Mouse (Mus musculus) neural tube, embryonic 10.5 days (tissue): ENCODE data around the gene Zbtb4.

ENCODE experiments used
- DNase-seq: peaks from one replicate; pipeline ENCODE4 v3.0.0-alpha.2; 2017; ENCODE audit warnings: low spot score; ENCODE audit errors: extremely low spot score

Zbtb4 gene

GRCm38 (mm10) chr11:69763551-69763950 lies 2.2 kb upstream of the Zbtb4 start:
- no peak for DNase-seq

- DNase-seq, result peak; percentile 58
Measured at GRCm38 (mm10) chr11:69766126-69766609, 456 bp downstream of the Zbtb4 start.

DNA sequence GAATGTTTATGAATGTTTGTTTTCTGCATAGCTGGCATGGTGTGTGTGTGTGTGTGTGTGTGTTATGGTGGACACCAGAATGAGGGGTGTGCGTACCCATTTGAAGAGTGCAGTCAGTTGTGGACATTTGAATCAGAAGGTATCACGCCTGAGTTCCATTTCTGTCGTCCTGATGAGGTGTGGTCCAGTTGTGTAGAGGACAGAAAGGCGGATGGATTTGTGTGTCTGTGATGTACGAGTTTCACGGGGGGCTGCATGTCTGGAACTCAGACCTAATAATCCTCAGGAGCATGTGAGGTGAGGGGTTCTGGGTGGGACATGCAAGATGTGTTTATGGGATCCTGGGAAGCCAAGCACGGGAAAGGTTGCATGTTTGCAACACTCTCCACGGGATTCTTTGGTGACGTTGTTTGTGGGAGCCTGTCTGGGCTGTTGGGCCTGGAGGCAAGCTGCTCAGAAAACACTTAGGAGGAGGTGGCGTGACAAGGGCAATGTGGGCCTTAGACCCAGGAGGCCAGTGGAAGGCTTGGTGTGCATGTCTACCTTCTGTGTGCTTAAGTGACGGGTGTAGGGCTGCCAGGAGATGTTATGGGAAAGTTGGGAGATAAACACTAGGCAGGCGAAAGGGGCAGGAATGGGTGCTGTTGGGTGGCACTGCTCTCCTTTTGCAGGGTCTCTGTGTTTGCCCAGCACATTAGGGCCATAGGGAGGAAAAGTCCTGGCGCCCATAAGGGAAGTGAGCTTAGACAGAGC lies 1.3 kb downstream of the Zbtb4 start:
- DNase-seq, result no peak

- DNase-seq, result no peak
Measured at GRCm38 (mm10) chr11:69767625-69767909, 1.9 kb downstream of the Zbtb4 start.

DNA sequence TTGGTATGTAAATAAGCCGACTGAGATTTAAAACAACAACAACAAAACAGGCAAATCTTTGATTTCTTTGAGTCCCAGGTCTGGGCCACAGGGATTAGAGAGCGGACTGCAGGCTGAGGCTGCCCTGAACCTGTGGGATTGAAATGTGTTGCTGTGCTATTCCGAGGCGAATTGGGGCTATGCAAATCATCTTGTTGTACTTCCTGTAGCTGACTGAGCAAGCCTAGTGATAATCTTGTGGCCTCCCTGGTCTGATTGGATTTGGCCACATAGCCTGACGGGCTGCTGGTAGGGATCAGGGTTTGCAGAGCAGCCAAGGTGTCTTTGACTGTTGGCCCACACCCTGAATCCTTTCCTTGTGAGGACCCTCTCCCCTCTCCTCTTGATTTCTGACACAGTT lies 9.2 kb downstream of the Zbtb4 start:
- no peak for DNase-seq

DNA sequence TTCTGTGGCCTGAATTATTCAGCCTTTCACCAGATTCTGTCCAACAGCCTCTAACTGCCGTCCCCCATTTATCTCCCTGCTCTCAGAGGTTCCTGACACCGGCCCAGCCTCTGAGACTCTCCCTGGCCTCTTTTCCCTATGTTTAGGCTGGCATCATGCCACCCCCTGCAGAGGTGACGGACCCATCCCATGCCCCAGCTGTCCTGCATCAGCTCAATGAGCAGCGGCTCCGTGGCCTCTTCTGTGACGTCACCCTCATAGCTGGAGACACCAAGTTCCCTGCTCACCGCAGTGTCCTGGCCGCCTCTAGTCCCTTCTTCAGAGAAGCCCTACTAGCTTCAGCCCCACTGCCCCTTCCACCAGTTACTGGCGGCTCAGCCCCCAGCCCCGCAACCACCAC lies 10.0 kb downstream of the Zbtb4 start:
- no peak for DNase-seq

DNA sequence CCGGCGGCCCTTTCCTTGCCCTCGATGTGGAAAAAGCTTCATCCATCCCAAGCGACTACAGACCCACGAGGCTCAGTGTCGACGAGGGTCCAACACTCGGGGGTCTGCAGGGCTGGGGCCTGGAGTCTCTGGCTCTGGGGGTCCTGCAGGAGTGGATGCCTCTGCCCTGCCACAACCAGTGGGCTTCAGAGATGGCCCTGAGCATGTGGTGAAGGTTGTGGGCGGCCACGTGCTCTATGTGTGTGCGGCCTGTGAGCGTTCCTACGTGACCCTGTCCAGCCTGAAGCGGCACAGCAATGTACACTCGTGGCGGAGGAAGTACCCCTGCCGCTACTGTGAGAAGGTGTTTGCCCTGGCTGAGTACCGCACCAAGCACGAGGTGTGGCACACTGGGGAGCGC lies 10.8 kb downstream of the Zbtb4 start:
- DNase-seq, result no peak

GRCm38 (mm10) chr11:69777504-69778257 lies 12.0 kb downstream of the Zbtb4 start:
- no peak for DNase-seq

DNA sequence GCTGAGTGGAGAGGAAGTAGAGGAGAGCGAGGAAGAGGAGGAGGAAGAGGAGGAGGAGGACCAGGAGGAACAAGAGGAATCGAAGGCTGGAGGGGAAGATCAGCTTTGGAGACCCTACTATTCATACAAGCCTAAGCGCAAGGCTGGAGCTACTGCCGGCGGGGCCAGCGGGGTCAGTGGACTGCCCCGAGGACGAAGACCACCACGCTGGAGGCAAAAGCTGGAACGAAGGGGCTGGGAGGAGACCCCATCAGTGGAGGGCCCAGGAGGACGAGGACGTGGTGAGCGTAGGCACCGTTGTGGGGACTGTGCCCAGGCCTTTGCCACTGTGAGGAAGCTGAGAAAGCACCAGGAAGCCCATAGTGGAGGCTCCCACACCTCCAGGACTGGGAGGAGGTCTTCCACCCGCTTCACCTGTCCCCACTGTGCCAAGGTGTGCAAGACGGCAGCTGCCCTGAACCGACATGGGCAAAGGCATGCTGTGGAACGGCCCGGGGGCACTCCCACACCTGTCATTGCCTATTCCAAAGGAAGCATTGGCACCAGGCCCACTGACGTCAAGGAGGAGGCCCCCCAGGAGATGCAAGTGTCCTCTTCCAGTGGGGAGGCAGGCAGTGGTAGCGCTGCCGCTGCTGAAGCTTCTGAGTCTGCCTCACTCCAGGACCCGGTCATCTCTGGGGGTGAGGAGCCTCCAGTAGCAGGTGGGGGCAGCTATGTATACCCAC lies 12.7 kb downstream of the Zbtb4 start:
- no peak for DNase-seq

- no peak for DNase-seq
Measured at GRCm38 (mm10) chr11:69778985-69779384, 13.3 kb downstream of the Zbtb4 start.

GRCm38 (mm10) chr11:69781828-69782227 lies 16.1 kb downstream of the Zbtb4 start:
- no peak for DNase-seq

GRCm38 (mm10) chr11:69784793-69785272 lies 19.1 kb downstream of the Zbtb4 start:
- no peak for DNase-seq

DNA sequence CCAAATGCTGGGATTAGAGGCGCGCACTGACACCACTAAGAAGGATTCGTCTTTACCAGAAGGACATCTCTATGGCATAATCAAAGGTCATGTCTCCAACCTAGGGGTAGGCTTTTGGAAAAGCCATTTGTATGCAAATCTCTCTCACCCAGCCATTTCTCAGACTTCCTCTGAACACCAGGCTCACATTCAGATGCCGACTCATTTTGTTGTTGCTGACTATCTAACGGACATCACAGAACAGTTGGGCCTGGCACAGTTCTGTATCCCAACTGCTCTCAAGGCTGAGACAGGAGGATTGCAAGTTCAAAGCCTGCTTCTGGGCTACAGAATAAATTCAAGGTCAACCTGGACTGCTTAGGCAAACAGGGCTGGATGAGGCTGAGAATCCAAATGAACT lies 21.6 kb downstream of the Zbtb4 start:
- DNase-seq, result no peak

DNA sequence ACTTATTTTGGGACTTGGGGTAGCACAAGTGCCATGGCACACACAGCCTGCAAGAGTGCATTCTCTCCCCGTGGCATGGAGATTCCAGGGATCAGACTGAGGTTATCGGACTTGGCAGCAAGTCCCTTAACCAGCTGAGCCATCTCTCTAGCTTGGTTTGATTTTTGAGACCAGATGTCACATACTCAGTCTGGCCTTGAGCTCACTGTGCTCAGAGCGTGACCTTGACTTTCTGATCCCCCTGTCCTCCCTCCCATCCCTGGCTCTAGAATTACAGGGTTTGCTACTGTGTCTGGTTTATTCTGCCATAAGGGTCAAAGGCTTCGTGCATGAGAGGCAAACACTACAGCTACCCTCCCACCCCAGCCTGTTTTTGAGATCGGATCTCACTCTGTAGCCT lies 23.7 kb downstream of the Zbtb4 start:
- no peak for DNase-seq

DNA sequence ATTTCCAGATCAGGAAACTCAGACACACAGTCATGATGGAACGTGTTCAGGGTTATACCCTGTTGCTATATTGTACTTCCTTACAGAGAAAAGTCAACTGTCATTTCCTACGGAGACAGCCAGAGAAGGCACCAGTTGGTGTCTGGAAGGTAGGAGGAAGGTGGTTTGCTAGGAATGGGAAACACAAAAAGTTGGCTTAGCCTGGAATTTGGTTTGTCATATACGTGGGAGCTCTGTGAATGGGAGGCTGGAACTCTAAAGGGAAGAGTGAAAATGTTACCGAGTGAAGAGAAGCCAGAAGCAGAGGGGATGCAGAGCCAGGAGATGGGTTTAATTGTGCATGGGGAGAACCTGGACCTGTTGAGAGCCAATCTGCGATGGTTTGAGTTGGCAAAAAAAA lies 25.7 kb downstream of the Zbtb4 start:
- DNase-seq, result no peak

DNA sequence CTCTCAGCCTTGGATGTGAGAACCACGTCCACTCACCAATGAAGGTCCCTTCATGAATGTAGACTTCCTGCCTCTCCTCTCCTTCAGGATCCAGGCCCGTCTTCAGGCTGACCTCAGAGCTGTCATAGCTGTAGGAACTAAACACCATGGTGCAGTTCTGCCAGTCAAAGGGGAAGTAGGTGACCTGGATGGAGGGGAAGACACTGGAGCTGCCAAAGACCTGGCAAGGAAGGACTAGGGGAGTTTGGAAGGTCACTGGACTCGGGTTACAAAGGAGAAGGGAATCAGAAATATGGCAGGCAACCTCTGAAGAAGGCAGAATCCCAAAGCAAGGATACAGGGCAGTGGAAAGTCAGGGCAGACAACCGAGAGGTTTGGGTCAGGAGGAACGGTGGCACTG lies 27.7 kb downstream of the Zbtb4 start:
- DNase-seq, result no peak

DNA sequence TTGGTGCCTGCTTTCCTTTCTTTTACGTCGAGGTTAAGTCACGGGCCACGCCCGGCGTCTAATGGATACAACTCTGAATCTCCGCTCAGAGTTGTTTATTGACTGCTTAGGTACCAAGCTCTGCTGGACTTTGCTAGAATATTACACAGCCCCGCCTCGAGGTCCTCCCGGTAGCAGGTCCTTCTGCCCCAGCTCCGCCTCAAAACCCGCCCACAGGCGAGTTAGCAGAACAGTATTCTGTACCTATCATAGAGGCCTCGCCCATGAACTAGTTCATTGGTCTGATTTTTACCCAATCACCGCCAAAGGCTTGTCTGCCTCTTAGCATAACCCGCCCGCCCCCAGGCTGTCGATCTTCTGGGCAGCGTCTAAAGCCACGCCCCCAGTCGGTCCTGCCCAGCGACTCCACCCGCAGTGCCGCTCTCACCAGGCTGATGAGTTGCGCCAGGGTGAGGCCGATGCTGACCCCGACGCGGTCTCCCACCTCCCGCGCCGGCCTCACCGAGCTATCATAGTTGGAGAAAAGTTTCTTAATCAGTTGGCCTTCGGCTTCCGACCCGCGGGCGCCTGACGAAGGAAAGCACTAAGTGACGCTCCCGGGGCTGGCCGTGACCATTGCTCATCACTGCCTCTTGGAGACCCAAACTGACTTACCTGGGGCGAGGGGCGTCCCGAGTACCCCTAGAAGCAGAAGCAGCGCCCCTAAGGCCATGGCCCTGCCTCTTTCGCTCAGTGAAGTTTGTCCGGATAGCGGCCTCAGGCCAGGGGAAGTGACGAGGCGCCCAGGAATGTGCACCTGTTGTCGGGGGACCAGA lies 29.7 kb downstream of the Zbtb4 start, which contains the start of gene Chrnb1:
Gene Chrnb1, minus strand, starts transcription at position 776 of the 815 bp plus-strand sequence.
- DNase-seq, result peak; percentile 85

- no peak for DNase-seq
Measured at GRCm38 (mm10) chr11:69795983-69796435, 30.3 kb downstream of the Zbtb4 start.

- DNase-seq, result no peak
Measured at GRCm38 (mm10) chr11:69797924-69798323, 32.2 kb downstream of the Zbtb4 start.

- DNase-seq, result no peak
Measured at GRCm38 (mm10) chr11:69799394-69800137, 33.9 kb downstream of the Zbtb4 start.

DNA sequence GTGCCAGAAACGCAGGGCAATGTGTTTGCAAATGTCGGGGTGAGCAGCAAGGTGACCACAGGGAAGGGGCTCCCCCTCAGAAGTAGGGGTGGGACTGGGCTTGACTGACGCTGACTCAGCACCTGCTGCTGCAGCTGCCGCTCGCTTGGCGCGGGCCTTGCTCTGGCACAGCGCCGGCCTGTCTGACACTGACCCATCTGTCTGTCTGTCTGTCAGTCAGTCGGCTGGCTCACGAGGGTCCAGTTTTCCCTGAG lies 34.4 kb downstream of the Zbtb4 start:
- no peak for DNase-seq
